Mouse (Mus musculus) lung, postnatal 0 days (tissue): ENCODE results near the gene St6galnac4.

Experiments
- CTCF ChIP-seq: IDR thresholded peaks from 2 replicates; pipeline ENCODE4 v1.5.1; 2016; ENCODE audit warnings: antibody characterized with exemption, mild to moderate bottlenecking
- EP300 ChIP-seq: IDR thresholded peaks from 2 replicates; pipeline ENCODE4 v1.6.1; 2016; ENCODE audit warnings: antibody characterized with exemption, mild to moderate bottlenecking, control low read depth

GRCm38 (mm10) chr2:32624111-32624748, 37.3 kb downstream of the St6galnac4 start:
- TF ChIP-seq CTCF (no peak), EP300 (no peak)
